ENCODE assay signal across 38 mouse cellular contexts in genomic region chrX:10268308-10268707, GRCm38 (mm10). TPM values are rescaled to one million over a fixed set of nuclear protein-coding genes. Genes with fewer than 3 reads are reported as not detected.
"Had no signal": no experiment of that assay in that cellular context is flagged by ENCODE, and none has a peak within 500 bp of the region (broad histone marks: within the 10 kb centered on the region; RNA-seq: fewer than 3 reads in every experiment).

No protein-coding gene starts in this region.

- H3K4me3 ChIP-seq: gastrocnemius, adult 2 months; heart, embryonic 10.5 days; heart, embryonic 12.5 days; hindbrain, embryonic 10.5 days; hindbrain, embryonic 12.5 days; intestine, embryonic 15.5 days; layer of hippocampus, adult 2 months; left cerebral cortex, adult 2 months; limb, embryonic 10.5 days; limb, embryonic 12.5 days; liver, embryonic 13.5 days; liver, embryonic 15.5 days had no signal

- H3K4me2 ChIP-seq: heart, embryonic 12.5 days; hindbrain, embryonic 12.5 days; hindbrain, embryonic 14.5 days; intestine, embryonic 15.5 days; limb, embryonic 12.5 days; liver, embryonic 11.5 days; liver, embryonic 13.5 days; liver, embryonic 15.5 days had no signal

- DNase-seq: gastrocnemius, adult 2 months; gastrocnemius, postnatal 10 days; gastrocnemius, postnatal 25 days; heart, adult 18-20 months; heart, postnatal 10 days; heart, postnatal 4 days; kidney, adult 18-20 months; kidney, adult 8-10 months; kidney, postnatal 10 days; kidney, postnatal 25 days; kidney, postnatal 4 days; layer of hippocampus, adult 9-11 months; liver; liver, embryonic 13.5 days; liver, postnatal 0 days had no signal

- H3K9me3 ChIP-seq: heart, embryonic 10.5 days; heart, embryonic 12.5 days; hindbrain, embryonic 10.5 days; hindbrain, embryonic 12.5 days; intestine, embryonic 15.5 days; limb, embryonic 10.5 days; limb, embryonic 12.5 days; liver, embryonic 13.5 days; liver, embryonic 15.5 days had no signal

- H3K4me1 ChIP-seq: heart, embryonic 10.5 days; heart, embryonic 12.5 days; hindbrain, embryonic 10.5 days; hindbrain, embryonic 12.5 days; intestine, embryonic 15.5 days; limb, embryonic 10.5 days; limb, embryonic 12.5 days; liver, embryonic 13.5 days; liver, embryonic 15.5 days had no signal

- ATAC-seq: hindbrain, embryonic 16.5 days; inflammation-experienced regulatory T-cells, adult 6 months; intestine, embryonic 15.5 days; intestine, postnatal 0 days; liver, postnatal 0 days had no signal

- H3K9ac ChIP-seq: heart, embryonic 12.5 days; hindbrain, embryonic 12.5 days; hindbrain, embryonic 14.5 days; intestine, embryonic 15.5 days; limb, embryonic 12.5 days; liver, embryonic 13.5 days; liver, embryonic 15.5 days; liver, postnatal 0 days had no signal

- H3K27ac ChIP-seq: gastrocnemius, adult 2 months; heart, embryonic 10.5 days; hindbrain, embryonic 10.5 days; hindbrain, embryonic 12.5 days; hindbrain, embryonic 14.5 days; intestine, embryonic 15.5 days; layer of hippocampus, adult 2 months; left cerebral cortex, adult 2 months; limb, embryonic 10.5 days; limb, embryonic 12.5 days; liver, embryonic 13.5 days; liver, embryonic 15.5 days had no signal

- H3K27me3 ChIP-seq: heart, embryonic 12.5 days; hindbrain, embryonic 12.5 days; intestine, embryonic 15.5 days; limb, embryonic 12.5 days; liver, embryonic 13.5 days; liver, embryonic 15.5 days had no signal

- H3K36me3 ChIP-seq: heart, embryonic 10.5 days; heart, embryonic 12.5 days; hindbrain, embryonic 10.5 days; hindbrain, embryonic 12.5 days; intestine, embryonic 15.5 days; limb, embryonic 10.5 days; limb, embryonic 12.5 days; liver, embryonic 13.5 days; liver, embryonic 15.5 days had no signal

RNA-seq across cellular contexts. Expression of gene Otc, which starts 16.2 kb away (rescaled TPM):
- total RNA-seq: gastrocnemius, adult 2 months; gastrocnemius, postnatal 25 days; granulocyte monocyte progenitor cell, adult 5-6 weeks; heart, adult 18-20 months; heart, postnatal 10 days; heart, postnatal 25 days; heart, postnatal 4 days; layer of hippocampus, adult 2 months; layer of hippocampus, postnatal 14 days; left cerebral cortex, adult 2 months; left cerebral cortex, postnatal 14 days; left cerebral cortex, postnatal 36 days had no signal
- polyA plus RNA-seq: heart, embryonic 12.5 days; heart, embryonic 14.5 days; hindbrain, embryonic 10.5 days; hindbrain, embryonic 12.5 days; hindbrain, embryonic 14.5 days; hindbrain, embryonic 16.5 days; inflammation-experienced regulatory T-cells, adult 6 months; kidney, embryonic 14.5 days; limb, embryonic 10.5 days; limb, embryonic 12.5 days; limb, embryonic 14.5 days had no signal
